Mouse (Mus musculus): ENCODE data around the gene Rpf2.

- TF ChIP-seq POLR2A (IDR thresholded peaks at IDR 0.05; ENCODE audit: control insufficient read depth in 1 of 2, insufficient read depth in 1 of 2, low read depth in 1 of 2, low read length in 2 of 2, poor library complexity in 1 of 2) (no peak; a peak in 1 of 4 replicates), CTCF (IDR thresholded peaks at IDR 0.05 in 2 of 3, conservative IDR thresholded peaks at IDR 0.05 in 1 of 3; ENCODE audit: control insufficient read depth in 1 of 3, insufficient read depth in 1 of 3, low read depth in 2 of 3, low read length in 3 of 3, poor library complexity in 1 of 3, severe bottlenecking in 1 of 3) (no peak), GABPA (IDR thresholded peaks at IDR 0.05; ENCODE audit: low read depth, low read length) (no peak), CHD1 (IDR thresholded peaks at IDR 0.05; ENCODE audit: low read depth, low read length) (no peak), USF1 (IDR thresholded peaks at IDR 0.05; ENCODE audit: low read depth, low read length) (no peak), E2F4 (IDR thresholded peaks at IDR 0.05; ENCODE audit: borderline replicate concordance, low read depth, low read length) (no peak), KAT2A (conservative IDR thresholded peaks at IDR 0.05; ENCODE audit: low read depth, low read length) (no peak)
These were observed 36.8 kb upstream of the Rpf2 start for GRCm38 (mm10) chr10:40283636-40284035.

All from MEL (cell line).